Mouse (Mus musculus): ENCODE measurements around the gene Dnah7b. TPM values are rescaled to one million over a fixed set of nuclear protein-coding genes. Genes with fewer than 3 reads are reported as not detected.

The Dnah7b gene
- total RNA-seq (2023) = not detected

GRCm38 (mm10) chr1:46066015-46066414, at the start of gene Dnah7b:
Gene Dnah7b, plus strand, starts transcription at chr1:46066315.

Other genes starting within 250 kb of the Dnah7b start
- gene Gm5269, start 176.0 kb upstream of the Dnah7b start, total RNA-seq (2023) = not detected
- gene Slc40a1, start 139.8 kb upstream of the Dnah7b start, total RNA-seq (2023) = 100 to 1,000 TPM; 116 to 145 TPM